Mouse (Mus musculus) erythroblast, embryonic 14.5 days (primary cell): ENCODE results near the gene Akr7a5.

Source experiments
- GATA1 ChIP-seq: IDR thresholded peaks from 2 replicates; pipeline ENCODE4 v1.6.1; 2012; ENCODE audit warnings: low read length, inconsistent platforms, mixed read lengths
- TAL1 ChIP-seq: IDR thresholded peaks from 3 replicates; pipeline ENCODE4 v1.6.1; 2012; ENCODE audit warnings: low read length, inconsistent platforms, mixed read lengths

DNA sequence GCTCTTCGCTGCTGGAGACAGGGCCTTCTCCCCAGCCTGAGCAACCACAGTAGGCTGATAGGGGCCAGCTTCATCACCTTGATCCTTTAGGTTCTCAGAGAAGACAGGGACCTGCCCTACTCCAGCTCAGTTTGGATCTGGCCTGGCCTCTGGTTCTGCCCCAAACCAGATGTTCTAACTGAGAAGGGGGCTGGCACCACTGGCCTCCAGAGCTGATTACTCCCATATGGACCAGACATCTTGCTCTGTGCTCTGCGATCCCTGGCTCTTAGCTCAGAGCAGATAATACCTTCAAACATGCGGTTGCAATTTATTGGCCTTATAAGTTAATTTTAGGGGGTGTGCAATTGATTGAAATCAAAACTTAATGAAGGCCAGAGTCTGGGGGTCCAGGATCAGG is 43.2 kb upstream of the Akr7a5 start:
- TF ChIP-seq GATA1 = no peak
- no peak for TF ChIP-seq TAL1
